Mouse (Mus musculus) hindbrain, postnatal 0 days (tissue): ENCODE results near the gene Vamp4. TPM values are rescaled to one million over a fixed set of nuclear protein-coding genes. Genes with fewer than 3 reads are reported as not detected.

Source experiments
- ATAC-seq: fragments of 200-750 bp; cut with Nextera tagmentation; 2 replicates; pipeline ENCODE4 v1.8.0; 2017; ENCODE audit warnings: mild to moderate bottlenecking, moderate TSS enrichment, moderate library complexity
- DNase-seq: peaks from one replicate; pipeline ENCODE4 v3.0.0-alpha.2; 2015; ENCODE audit warnings: low spot score
- H3K27ac ChIP-seq: fragments of 300-500 bp; sonication (generic); 2 replicates; pipeline ENCODE4 v1.5.1; 2014; ENCODE audit warnings: mild to moderate bottlenecking
- H3K27me3 ChIP-seq: fragments of 300-500 bp; sonication (generic); 2 replicates; pipeline ENCODE4 v1.6.1; 2014; ENCODE audit warnings: low read length, mixed read lengths; ENCODE audit not compliant: insufficient read depth
- H3K36me3 ChIP-seq: fragments of 300-500 bp; sonication (generic); 2 replicates; pipeline ENCODE4 v1.6.1; 2014; ENCODE audit warnings: low read length, mixed read lengths; ENCODE audit not compliant: insufficient read depth
- H3K4me1 ChIP-seq: fragments of 300-500 bp; sonication (generic); 2 replicates; pipeline ENCODE4 v1.6.1; 2014; ENCODE audit warnings: antibody characterized with exemption, low read length, mixed read lengths; ENCODE audit not compliant: insufficient read depth
- H3K4me2 ChIP-seq: fragments of 300-500 bp; sonication (generic); 2 replicates; pipeline ENCODE4 v1.6.1; 2014; ENCODE audit warnings: low read depth, mild to moderate bottlenecking, low read length, moderate library complexity, mixed read lengths
- H3K4me3 ChIP-seq: fragments of 300-500 bp; sonication (generic); 2 replicates; pipeline ENCODE4 v1.5.1; 2014; ENCODE audit warnings: low read length
- H3K9ac ChIP-seq: fragments of 300-500 bp; sonication (generic); replicated peaks from 2 replicates; pipeline ENCODE4 v1.6.1; 2014; ENCODE audit warnings: mild to moderate bottlenecking, low read length, moderate library complexity, mixed read lengths
- H3K9me3 ChIP-seq: fragments of 300-500 bp; sonication (generic); 2 replicates; pipeline ENCODE4 v1.6.1; 2016; ENCODE audit warnings: low read length, mixed read lengths
- CTCF ChIP-seq: IDR thresholded peaks from 2 replicates; pipeline ENCODE4 v1.5.1; 2016; ENCODE audit warnings: antibody characterized with exemption, control low read depth, low read depth
- WGBS: fragments of 180-500 bp; shearing (Covaris S2); extraction: QIAGEN DNeasy Blood & Tissue Kit; methylation state at CpG from one replicate; pipeline ENCODE4 v1.1.7; 2014; 5-methylcytosine and 5-hydroxymethylcytosine counted together
- polyA plus RNA-seq: library from polyadenylated mRNA; unstranded; fragments of >200 nt; fragmentation: Nextera tagmentation; extraction: Ambion mirVana; gene quantifications from 2 replicates; pipeline ENCODE4 v1.2.1, GENCODE M21; 2015
- total RNA-seq: library from RNA; depleted of rRNA; stranded (reverse); fragments of >200 nt; gene quantifications from 2 replicates; pipeline ENCODE4 v1.2.3, GENCODE M21; 2014; rRNA removed

The Vamp4 gene
- total and polyA plus RNA-seq, 2 experiments from 2014 or later = 24.7 to 77.7 TPM

DNA sequence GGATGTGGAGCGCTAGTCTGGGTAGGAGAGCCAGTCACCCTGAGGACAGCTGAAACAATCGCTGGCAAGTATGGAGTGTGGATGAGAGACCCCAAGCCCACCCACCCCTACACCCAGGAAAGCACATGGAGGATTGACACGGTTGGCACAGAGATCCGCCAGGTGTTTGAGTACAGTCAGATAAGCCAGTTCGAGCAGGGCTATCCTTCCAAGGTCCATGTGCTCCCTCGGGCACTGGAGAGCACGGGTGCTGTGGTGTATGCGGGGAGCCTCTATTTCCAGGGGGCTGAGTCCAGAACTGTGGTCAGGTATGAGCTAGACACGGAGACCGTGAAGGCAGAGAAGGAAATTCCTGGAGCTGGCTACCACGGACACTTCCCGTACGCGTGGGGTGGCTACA, 78.1 kb downstream of the Vamp4 start:
- Histone ChIP-seq H3K36me3 (no peaks in the 10 kb centered on the region), H3K9me3 (no peaks in the 10 kb centered on the region), H3K27ac (no peak overlapping the region), H3K4me2 (no peak overlapping the region), H3K4me1 (no peaks in the 10 kb centered on the region), H3K27me3 (no peaks in the 10 kb centered on the region), H3K4me3 (no peak overlapping the region), H3K9ac (no peak overlapping the region)
- TF ChIP-seq CTCF = no peak
- WGBS = 93% methylated on average over 14 of the region's 14 CpGs
- DNase-seq (no peak), ATAC-seq (no peak)

Other genes with a start within 250 kb of the Vamp4 start
- 64.7 and 78.2 TPM in 2 replicates for gene Dnm3, start 92.5 kb upstream of the Vamp4 start, total RNA-seq
- 52.3 and 56.3 TPM in 2 replicates for gene Dnm3, start 92.5 kb upstream of the Vamp4 start, polyA plus RNA-seq
- gene Mettl13, start 22.0 kb upstream of the Vamp4 start, total RNA-seq = 7.6 and 9.7 TPM in 2 replicates
- 11.1 and 12.4 TPM in 2 replicates for gene Mettl13, start 22.0 kb upstream of the Vamp4 start, polyA plus RNA-seq
- 0.11 and 0.68 TPM in 2 replicates for gene Myoc, start 68.6 kb downstream of the Vamp4 start, total RNA-seq
- gene Myoc, start 68.6 kb downstream of the Vamp4 start, polyA plus RNA-seq = 0.53 and 0.71 TPM in 2 replicates
- gene Myocos, start 87.7 kb downstream of the Vamp4 start, total RNA-seq = not detected in 2 replicates
- not detected in 2 replicates for gene Myocos, start 87.7 kb downstream of the Vamp4 start, polyA plus RNA-seq
- 58.9 and 68.6 TPM in 2 replicates for gene Prrc2c, start 170.0 kb downstream of the Vamp4 start, total RNA-seq
- 133 and 148 TPM in 2 replicates for gene Prrc2c, start 170.0 kb downstream of the Vamp4 start, polyA plus RNA-seq
- 0.52 and 0.90 TPM in 2 replicates for gene Fmo4, start 243.5 kb downstream of the Vamp4 start, total RNA-seq
- 0.96 and 1.1 TPM in 2 replicates for gene Fmo4, start 243.5 kb downstream of the Vamp4 start, polyA plus RNA-seq